Mouse (Mus musculus): ENCODE data around the gene Tgfbr1. TPM values are rescaled to one million over a fixed set of nuclear protein-coding genes. Genes with fewer than 3 reads are reported as not detected.

The Tgfbr1 gene
- total RNA-seq, 1 experiment from 2014 or later: 26.1 TPM

Other genes with a start within 250 kb of the Tgfbr1 start
- gene Col15a1, start 145.1 kb upstream of the Tgfbr1 start, total RNA-seq (2017): not detected in 2 replicates
- gene Alg2, start 121.1 kb downstream of the Tgfbr1 start, total RNA-seq (2017): 24.4 and 25.3 TPM in 2 replicates
- gene Sec61b, start 121.4 kb downstream of the Tgfbr1 start, total RNA-seq (2017): 201 and 337 TPM in 2 replicates

Data from common myeloid progenitor, adult 5-6 weeks (primary cell).